Mouse (Mus musculus): ENCODE measurements around the gene Acsl1.
A peak's percentile ranks its signal among the peaks of the same experiment; 100 is the strongest.

The Acsl1 gene

GRCm38 (mm10) chr8:46503072-46503695 lies 32.3 kb downstream of the Acsl1 start:
- Histone ChIP-seq H3K27me3 (ENCODE audit: insufficient read depth, low read length) (no peaks in the 10 kb centered on the region), H3K4me1 (replicated peaks; ENCODE audit: low read depth, low read length) (peaks cover 36% of the 10 kb centered on the region), H3K4me3 (replicated peaks; ENCODE audit: low read length) (peak overlapping the region; percentile 39; the same call in 1 of the 2 replicates), H3K36me3 (ENCODE audit: insufficient read depth, low read length) (peaks cover 18% of the 10 kb centered on the region), H3K9me3 (ENCODE audit: low read length) (no peaks in the 10 kb centered on the region)
- TF ChIP-seq POU5F1 (IDR thresholded peaks at IDR 0.05; ENCODE audit: borderline replicate concordance, low read length): no peak
- TF ChIP-seq CTCF (conservative IDR thresholded peaks at IDR 0.05; ENCODE audit: low read length): no peak
- TF ChIP-seq NANOG (IDR thresholded peaks at IDR 0.05; ENCODE audit: borderline replicate concordance, low read length): no peak

GRCm38 (mm10) chr8:46504196-46504595 lies 33.4 kb downstream of the Acsl1 start:
- no peaks in the 10 kb centered on the region for H3K27me3 ChIP-seq (ENCODE audit: insufficient read depth, low read length)
- H3K36me3 ChIP-seq (ENCODE audit: insufficient read depth, low read length): peaks cover 18% of the 10 kb centered on the region
- H3K4me3 ChIP-seq (replicated peaks; ENCODE audit: low read length): no peak overlapping the region
- no peaks in the 10 kb centered on the region for H3K9me3 ChIP-seq (ENCODE audit: low read length)
- peaks cover 33% of the 10 kb centered on the region for H3K4me1 ChIP-seq (replicated peaks; ENCODE audit: low read depth, low read length)
- no peak for TF ChIP-seq NANOG (IDR thresholded peaks at IDR 0.05; ENCODE audit: borderline replicate concordance, low read length)
- no peak for TF ChIP-seq CTCF (conservative IDR thresholded peaks at IDR 0.05; ENCODE audit: low read length)
- no peak for TF ChIP-seq POU5F1 (IDR thresholded peaks at IDR 0.05; ENCODE audit: borderline replicate concordance, low read length)

- TF ChIP-seq POU5F1 (IDR thresholded peaks at IDR 0.05; ENCODE audit: borderline replicate concordance, low read length): no peak
- TF ChIP-seq CTCF (conservative IDR thresholded peaks at IDR 0.05; ENCODE audit: low read length): no peak
- no peak for TF ChIP-seq NANOG (IDR thresholded peaks at IDR 0.05; ENCODE audit: borderline replicate concordance, low read length)
Measured at GRCm38 (mm10) chr8:46508488-46509395, 37.9 kb downstream of the Acsl1 start.

GRCm38 (mm10) chr8:46509474-46509873 lies 38.6 kb downstream of the Acsl1 start:
- no peak overlapping the region for H3K4me3 ChIP-seq (replicated peaks; ENCODE audit: low read length)
- peaks cover 27% of the 10 kb centered on the region for H3K36me3 ChIP-seq (ENCODE audit: insufficient read depth, low read length)
- H3K27me3 ChIP-seq (ENCODE audit: insufficient read depth, low read length): no peaks in the 10 kb centered on the region
- no peaks in the 10 kb centered on the region for H3K9me3 ChIP-seq (ENCODE audit: low read length)
- TF ChIP-seq NANOG (IDR thresholded peaks at IDR 0.05; ENCODE audit: borderline replicate concordance, low read length) (no peak), CTCF (conservative IDR thresholded peaks at IDR 0.05; ENCODE audit: low read length) (no peak), POU5F1 (IDR thresholded peaks at IDR 0.05; ENCODE audit: borderline replicate concordance, low read length) (no peak)
- H3K4me1 ChIP-seq (replicated peaks; ENCODE audit: low read depth, low read length): no peaks in the 10 kb centered on the region

More at GRCm38 (mm10) chr8:46508488-46509395, 37.9 kb downstream of the Acsl1 start:
- Histone ChIP-seq H3K9me3 (ENCODE audit: low read length) (no peaks in the 10 kb centered on the region), H3K36me3 (ENCODE audit: insufficient read depth, low read length) (peaks cover 25% of the 10 kb centered on the region), H3K27me3 (ENCODE audit: insufficient read depth, low read length) (no peaks in the 10 kb centered on the region), H3K4me3 (replicated peaks; ENCODE audit: low read length) (no peak overlapping the region), H3K4me1 (replicated peaks; ENCODE audit: low read depth, low read length) (peaks cover 3% of the 10 kb centered on the region; the same call in 1 of the 2 replicates)

GRCm38 (mm10) chr8:46511336-46511735 lies 40.5 kb downstream of the Acsl1 start:
- Histone ChIP-seq H3K36me3 (ENCODE audit: insufficient read depth, low read length) (peaks cover 17% of the 10 kb centered on the region), H3K4me1 (replicated peaks; ENCODE audit: low read depth, low read length) (no peaks in the 10 kb centered on the region), H3K27me3 (ENCODE audit: insufficient read depth, low read length) (no peaks in the 10 kb centered on the region), H3K4me3 (replicated peaks; ENCODE audit: low read length) (no peak overlapping the region), H3K9me3 (ENCODE audit: low read length) (no peaks in the 10 kb centered on the region)
- TF ChIP-seq CTCF (conservative IDR thresholded peaks at IDR 0.05; ENCODE audit: low read length) (no peak), POU5F1 (IDR thresholded peaks at IDR 0.05; ENCODE audit: borderline replicate concordance, low read length) (no peak), NANOG (IDR thresholded peaks at IDR 0.05; ENCODE audit: borderline replicate concordance, low read length) (no peak)

GRCm38 (mm10) chr8:46512538-46512937 lies 41.7 kb downstream of the Acsl1 start:
- Histone ChIP-seq H3K27me3 (ENCODE audit: insufficient read depth, low read length) (no peaks in the 10 kb centered on the region), H3K9me3 (ENCODE audit: low read length) (no peaks in the 10 kb centered on the region), H3K4me1 (replicated peaks; ENCODE audit: low read depth, low read length) (no peaks in the 10 kb centered on the region), H3K4me3 (replicated peaks; ENCODE audit: low read length) (no peak overlapping the region), H3K36me3 (ENCODE audit: insufficient read depth, low read length) (peaks cover 12% of the 10 kb centered on the region)
- TF ChIP-seq NANOG (IDR thresholded peaks at IDR 0.05; ENCODE audit: borderline replicate concordance, low read length) (no peak), POU5F1 (IDR thresholded peaks at IDR 0.05; ENCODE audit: borderline replicate concordance, low read length) (no peak), CTCF (conservative IDR thresholded peaks at IDR 0.05; ENCODE audit: low read length) (no peak)

- Histone ChIP-seq H3K36me3 (ENCODE audit: insufficient read depth, low read length) (peaks cover 12% of the 10 kb centered on the region), H3K4me3 (replicated peaks; ENCODE audit: low read length) (no peak overlapping the region), H3K9me3 (ENCODE audit: low read length) (no peaks in the 10 kb centered on the region), H3K4me1 (replicated peaks; ENCODE audit: low read depth, low read length) (no peaks in the 10 kb centered on the region), H3K27me3 (ENCODE audit: insufficient read depth, low read length) (no peaks in the 10 kb centered on the region)
- no peak for TF ChIP-seq CTCF (conservative IDR thresholded peaks at IDR 0.05; ENCODE audit: low read length)
- TF ChIP-seq POU5F1 (IDR thresholded peaks at IDR 0.05; ENCODE audit: borderline replicate concordance, low read length): no peak
- TF ChIP-seq NANOG (IDR thresholded peaks at IDR 0.05; ENCODE audit: borderline replicate concordance, low read length): no peak
Measured at GRCm38 (mm10) chr8:46514027-46514426, 43.2 kb downstream of the Acsl1 start.

GRCm38 (mm10) chr8:46520667-46521066 lies 49.8 kb downstream of the Acsl1 start:
- Histone ChIP-seq H3K36me3 (ENCODE audit: insufficient read depth, low read length) (peaks cover 14% of the 10 kb centered on the region; the same call in 1 of the 2 replicates), H3K27me3 (ENCODE audit: insufficient read depth, low read length) (no peaks in the 10 kb centered on the region), H3K9me3 (ENCODE audit: low read length) (no peaks in the 10 kb centered on the region), H3K4me1 (replicated peaks; ENCODE audit: low read depth, low read length) (peaks cover 20% of the 10 kb centered on the region), H3K4me3 (replicated peaks; ENCODE audit: low read length) (no peak overlapping the region)
- TF ChIP-seq NANOG (IDR thresholded peaks at IDR 0.05; ENCODE audit: borderline replicate concordance, low read length) (no peak), POU5F1 (IDR thresholded peaks at IDR 0.05; ENCODE audit: borderline replicate concordance, low read length) (no peak)

Data from E14TG2a.4 (cell line).